Mouse (Mus musculus) midbrain, embryonic 16.5 days (tissue): ENCODE measurements at regions not wholly inside any gene's neighbourhood (a gene's known extent, or its start where the extent isn't known, plus 50 kb on each side); places are given as distances from the start of the nearest gene placed in this dataset.

Source experiments
- ATAC-seq: fragments of 200-750 bp; cut with Nextera tagmentation; 2 replicates; pipeline ENCODE4 v1.8.0; 2017; ENCODE audit warnings: moderate TSS enrichment
- H3K27ac ChIP-seq: fragments of 300-500 bp; sonication (generic); 2 replicates; pipeline ENCODE4 v1.5.1; 2014; ENCODE audit warnings: mild to moderate bottlenecking, low read length, mixed read lengths
- H3K27me3 ChIP-seq: fragments of 300-500 bp; sonication (generic); 2 replicates; pipeline ENCODE4 v1.6.1; 2014; ENCODE audit warnings: low read depth, low read length, mixed read lengths; ENCODE audit not compliant: control insufficient read depth, insufficient read depth
- H3K36me3 ChIP-seq: fragments of 300-500 bp; sonication (generic); 2 replicates; pipeline ENCODE4 v1.6.1; 2014; ENCODE audit warnings: mild to moderate bottlenecking, low read length, moderate library complexity, mixed read lengths; ENCODE audit not compliant: control insufficient read depth, insufficient read depth
- H3K4me1 ChIP-seq: fragments of 300-500 bp; sonication (generic); 2 replicates; pipeline ENCODE4 v1.6.1; 2014; ENCODE audit warnings: mild to moderate bottlenecking, low read length, mixed read lengths; ENCODE audit not compliant: control insufficient read depth, insufficient read depth
- H3K4me2 ChIP-seq: fragments of 300-500 bp; sonication (generic); 2 replicates; pipeline ENCODE4 v1.6.1; 2014; ENCODE audit warnings: mild to moderate bottlenecking, low read length, mixed read lengths
- H3K4me3 ChIP-seq: fragments of 300-500 bp; sonication (generic); 2 replicates; pipeline ENCODE4 v1.5.1; 2014; ENCODE audit warnings: low read depth, mild to moderate bottlenecking, low read length, moderate library complexity, mixed read lengths
- H3K9ac ChIP-seq: fragments of 300-500 bp; sonication (generic); 2 replicates; pipeline ENCODE4 v1.6.1; 2014; ENCODE audit warnings: low read depth, low read length, mixed read lengths
- H3K9me3 ChIP-seq: fragments of 300-500 bp; sonication (generic); replicated peaks from 2 replicates; pipeline ENCODE4 v1.6.1; 2014; ENCODE audit warnings: mild to moderate bottlenecking, low read length, mixed read lengths; ENCODE audit not compliant: control insufficient read depth, poor library complexity, severe bottlenecking
- WGBS: fragments of 180-500 bp; shearing (Covaris S2); extraction: QIAGEN DNeasy Blood & Tissue Kit; methylation state at CpG from one replicate; pipeline ENCODE4 v1.1.7; 2014; 5-methylcytosine and 5-hydroxymethylcytosine counted together

- H3K4me2 ChIP-seq: no peak overlapping the region; the same call in 1 of the 2 replicates
- H3K9ac ChIP-seq: no peak overlapping the region
- H3K27me3 ChIP-seq: no peaks in the 10 kb centered on the region
- peak; percentile 96 for ATAC-seq
- no peak overlapping the region for H3K4me3 ChIP-seq
- no peaks in the 10 kb centered on the region for H3K9me3 ChIP-seq
- peak overlapping the region; percentile 82 for H3K27ac ChIP-seq
- 33% methylated on average over 12 of the region's 12 CpGs for WGBS
- peaks cover 13% of the 10 kb centered on the region for H3K4me1 ChIP-seq
- H3K36me3 ChIP-seq: no peaks in the 10 kb centered on the region
Measured at GRCm38 (mm10) chr13:25547150-25548145, 277.1 kb upstream of the Nrsn1 start.

- H3K27ac ChIP-seq: peak overlapping the region; percentile 47; the same call in 1 of the 2 replicates
- peak; percentile 58; the same call in 1 of the 2 replicates for ATAC-seq
- H3K9me3 ChIP-seq: no peaks in the 10 kb centered on the region
- WGBS: 33% methylated on average over 3 of the region's 3 CpGs
- H3K36me3 ChIP-seq: no peaks in the 10 kb centered on the region
- H3K27me3 ChIP-seq: no peaks in the 10 kb centered on the region
- H3K4me1 ChIP-seq: peaks cover 3% of the 10 kb centered on the region; the same call in 1 of the 2 replicates
- H3K4me3 ChIP-seq: no peak overlapping the region
- H3K9ac ChIP-seq: no peak overlapping the region
- no peak overlapping the region for H3K4me2 ChIP-seq
Measured at GRCm38 (mm10) chr13:25524094-25524493, 253.8 kb upstream of the Nrsn1 start.

GRCm38 (mm10) chr13:25507355-25507754 lies 237.1 kb upstream of the Nrsn1 start:
- Histone ChIP-seq H3K36me3 (no peaks in the 10 kb centered on the region), H3K4me1 (no peaks in the 10 kb centered on the region), H3K4me2 (no peak overlapping the region), H3K9me3 (no peaks in the 10 kb centered on the region), H3K9ac (no peak overlapping the region), H3K27me3 (no peaks in the 10 kb centered on the region), H3K27ac (no peak overlapping the region), H3K4me3 (no peak overlapping the region)
- ATAC-seq: no peak

GRCm38 (mm10) chr13:25494492-25495034 lies 224.3 kb upstream of the Nrsn1 start:
- H3K4me1 ChIP-seq: peaks cover 5% of the 10 kb centered on the region
- no peaks in the 10 kb centered on the region for H3K36me3 ChIP-seq
- 22% methylated on average over 7 of the region's 7 CpGs for WGBS
- peak overlapping the region; percentile 74 for H3K27ac ChIP-seq
- H3K27me3 ChIP-seq: no peaks in the 10 kb centered on the region
- no peak overlapping the region for H3K4me3 ChIP-seq
- no peak overlapping the region for H3K9ac ChIP-seq
- H3K4me2 ChIP-seq: peak overlapping the region; percentile 20; the same call in 1 of the 2 replicates
- peak; percentile 81 for ATAC-seq
- H3K9me3 ChIP-seq: no peaks in the 10 kb centered on the region

GRCm38 (mm10) chr13:25490036-25490435 lies 219.7 kb upstream of the Nrsn1 start:
- ATAC-seq: no peak
- H3K4me2 ChIP-seq: no peak overlapping the region
- no peak overlapping the region for H3K9ac ChIP-seq
- no peak overlapping the region for H3K4me3 ChIP-seq
- H3K9me3 ChIP-seq: no peaks in the 10 kb centered on the region
- H3K36me3 ChIP-seq: no peaks in the 10 kb centered on the region
- H3K27ac ChIP-seq: no peak overlapping the region; the same call in 1 of the 2 replicates
- peaks cover 5% of the 10 kb centered on the region for H3K4me1 ChIP-seq
- WGBS: 70% methylated on average over 4 of the region's 4 CpGs
- H3K27me3 ChIP-seq: no peaks in the 10 kb centered on the region

- Histone ChIP-seq H3K4me3 (no peak overlapping the region), H3K9me3 (no peaks in the 10 kb centered on the region), H3K9ac (no peak overlapping the region), H3K4me1 (no peaks in the 10 kb centered on the region), H3K27me3 (no peaks in the 10 kb centered on the region), H3K4me2 (no peak overlapping the region), H3K36me3 (no peaks in the 10 kb centered on the region), H3K27ac (no peak overlapping the region)
- no peak for ATAC-seq
- 82% methylated on average over 1 of the region's 1 CpGs for WGBS
Measured at GRCm38 (mm10) chr13:25483309-25483708, 213.0 kb upstream of the Nrsn1 start.

- peak; percentile 74 for ATAC-seq
- 46% methylated on average over 9 of the region's 9 CpGs for WGBS
Measured at GRCm38 (mm10) chr13:25451917-25452316, 181.6 kb upstream of the Nrsn1 start.

GRCm38 (mm10) chr13:25451357-25451861 lies 181.1 kb upstream of the Nrsn1 start:
- Histone ChIP-seq H3K36me3 (no peaks in the 10 kb centered on the region), H3K9me3 (no peaks in the 10 kb centered on the region), H3K27ac (peak overlapping the region; percentile 75), H3K4me1 (peaks cover 14% of the 10 kb centered on the region), H3K4me3 (no peak overlapping the region), H3K9ac (peak overlapping the region; percentile 57; the same call in 1 of the 2 replicates), H3K27me3 (no peaks in the 10 kb centered on the region), H3K4me2 (peak overlapping the region; percentile 13)
- 8% methylated on average over 13 of the region's 13 CpGs for WGBS
- peak; percentile 63 for ATAC-seq

More at GRCm38 (mm10) chr13:25451917-25452316, 181.6 kb upstream of the Nrsn1 start:
- Histone ChIP-seq H3K36me3 (no peaks in the 10 kb centered on the region), H3K27ac (peak overlapping the region; percentile 75), H3K4me3 (no peak overlapping the region), H3K9me3 (no peaks in the 10 kb centered on the region), H3K4me1 (peaks cover 14% of the 10 kb centered on the region), H3K27me3 (no peaks in the 10 kb centered on the region), H3K9ac (no peak overlapping the region), H3K4me2 (peak overlapping the region; percentile 13)
